Mouse (Mus musculus) Patski (cell line): ENCODE measurements around the gene Psme2. TPM values are rescaled to one million over a fixed set of nuclear protein-coding genes. Genes with fewer than 3 reads are reported as not detected.

Source experiments
- ATAC-seq: fragments of 100-300 bp; one replicate; pipeline ENCODE4 v1.8.0; 2021
- CTCF ChIA-PET: fragments of 350-600 bp; sonication (Branson Sonifier 250); formaldehyde crosslinking; loops from one replicate; lab custom pipeline; 2022; ENCODE audit warnings: inconsistent platforms; lab: Charles Lee
- POLR2A ChIA-PET: fragments of 350-600 bp; sonication (Branson Sonifier 250); formaldehyde crosslinking; loops from one replicate; lab custom pipeline; 2022; ENCODE audit warnings: antibody characterized with exemption, inconsistent platforms; lab: Charles Lee
- DNase-seq: peaks from one replicate; pipeline ENCODE4 v3.0.0-alpha.2; 2011; ENCODE audit warnings: low read depth, low spot score
- H3K27me3 ChIP-seq: fragments of 371-371 bp; one replicate; pipeline ENCODE4 v1.5.1; 2021
- CTCF ChIP-seq: fragments of 100-300 bp; IDR thresholded peaks from one replicate; pipeline ENCODE4 v1.5.1; 2021
- in situ Hi-C: fragments of 300-500 bp; cut with MboI; formaldehyde crosslinking; loops from 3 replicates; pipeline ENCODE4 v1.11.1; 2018; ENCODE audit warnings: low pct_unique_long_range_greater_than_20kb, mixed read lengths
- polyA plus RNA-seq: library from polyadenylated mRNA; unstranded; gene quantifications from one replicate; pipeline ENCODE4 v1.2.3, GENCODE M21; 2021

The Psme2 gene
- polyA plus RNA-seq, 1 experiment from 2014 or later: 177 TPM

- H3K27me3 ChIP-seq: no peaks in the 10 kb centered on the region
- no peak for DNase-seq
- in situ Hi-C loops: loop anchor here (25.0 kb wide), 1 partner anchor 698 kb away; the partner anchor contains the start of genes Bcl2l2, Gm20521, Pabpn1 and Ppp1r3e
- ChIA-PET CTCF (interaction anchor here (1.1 to 1.5 kb wide), 3 partner anchors 17 to 28 kb away, joined by 3 to 4 read pairs (median 3); no protein-coding TSS in a partner anchor), POLR2A (no interaction called here)
- peak; percentile 25 for ATAC-seq
- TF ChIP-seq CTCF: no peak
Observed at GRCm38 (mm10) chr14:55584702-55585565, 6.0 kb downstream of the Psme2 start, which contains the start of gene Emc9. Gene Emc9, minus strand, starts transcription at chr14:55585302.

GRCm38 (mm10) chr14:55584303-55584701, 6.6 kb downstream of the Psme2 start:
- H3K27me3 ChIP-seq: no peaks in the 10 kb centered on the region
- POLR2A ChIA-PET: no interaction called here
- in situ Hi-C loops: loop anchor here (25.0 kb wide), 1 partner anchor 697 kb away; the partner anchor contains the start of genes Bcl2l2, Gm20521, Pabpn1 and Ppp1r3e
- no peak for DNase-seq
- CTCF ChIA-PET: interaction anchor here (1.1 to 1.5 kb wide), 2 partner anchors 18 to 27 kb away, joined by 3 to 4 read pairs; no protein-coding TSS in a partner anchor
- no peak for TF ChIP-seq CTCF
- no peak for ATAC-seq

GRCm38 (mm10) chr14:55581981-55582681, 8.8 kb downstream of the Psme2 start:
- ChIA-PET CTCF (interaction anchor here (1.2 kb wide), 1 partner anchor 30 kb away, joined by 3 read pairs; no protein-coding TSS in a partner anchor), POLR2A (interaction anchor here (1.8 kb wide), 1 partner anchor 21 kb away, joined by 8 read pairs; the partner anchor contains the start of gene A730061H03Rik)
- ATAC-seq (peak; percentile 49), DNase-seq (no peak)
- no peak for TF ChIP-seq CTCF
- no peaks in the 10 kb centered on the region for H3K27me3 ChIP-seq
- in situ Hi-C loops: loop anchor here (25.0 kb wide), 1 partner anchor 695 kb away; the partner anchor contains the start of genes Bcl2l2, Gm20521, Pabpn1 and Ppp1r3e

- in situ Hi-C loops: loop anchor here (25.0 kb wide), 1 partner anchor 693 kb away; the partner anchor contains the start of genes Bcl2l2, Gm20521, Pabpn1 and Ppp1r3e
- ATAC-seq (no peak), DNase-seq (no peak)
- no peak for TF ChIP-seq CTCF
- H3K27me3 ChIP-seq: no peaks in the 10 kb centered on the region
- POLR2A ChIA-PET: no interaction called here
- CTCF ChIA-PET: no interaction called here
Observed at GRCm38 (mm10) chr14:55580731-55581130, 10.2 kb downstream of the Psme2 start.

GRCm38 (mm10) chr14:55579511-55580496, 11.1 kb downstream of the Psme2 start:
- in situ Hi-C loops: loop anchor here (25.0 kb wide), 1 partner anchor 693 kb away; the partner anchor contains the start of genes Bcl2l2, Gm20521, Pabpn1 and Ppp1r3e
- DNase-seq (no peak), ATAC-seq (no peak)
- H3K27me3 ChIP-seq: no peaks in the 10 kb centered on the region
- CTCF ChIA-PET: no interaction called here
- POLR2A ChIA-PET: interaction anchor here (0.6 to 4.5 kb wide), 3 partner anchors 11 to 1087 kb away, joined by 3 to 19 read pairs (median 7); partner anchors contain the start of genes A730061H03Rik, Dcaf11, Psme2 and Rnf31
- TF ChIP-seq CTCF: no peak

- ChIA-PET CTCF (interaction anchor here (1.4 to 1.9 kb wide), 3 partner anchors 12 to 22 kb away, joined by 3 to 11 read pairs (median 8); partner anchors contain the start of gene Psme2), POLR2A (interaction anchor here (0.6 to 4.5 kb wide), 3 partner anchors 12 to 1088 kb away, joined by 3 to 19 read pairs (median 7); partner anchors contain the start of genes A730061H03Rik, Dcaf11, Psme2 and Rnf31)
- ATAC-seq (peak; percentile 26), DNase-seq (no peak)
- in situ Hi-C loops: loop anchor here (25.0 kb wide), 1 partner anchor 691 kb away; the partner anchor contains the start of genes Bcl2l2, Gm20521, Pabpn1 and Ppp1r3e
- no peak for TF ChIP-seq CTCF
- no peaks in the 10 kb centered on the region for H3K27me3 ChIP-seq
Observed at GRCm38 (mm10) chr14:55578668-55579269, 12.1 kb downstream of the Psme2 start.

GRCm38 (mm10) chr14:55577871-55578667, 12.8 kb downstream of the Psme2 start, which contains the start of gene Psme1:
Gene Psme1, plus strand, starts transcription at chr14:55578123.
- ATAC-seq: peak; percentile 84
- TF ChIP-seq CTCF: no peak
- H3K27me3 ChIP-seq: no peaks in the 10 kb centered on the region
- in situ Hi-C loops: loop anchor here (25.0 kb wide), 1 partner anchor 691 kb away; the partner anchor contains the start of genes Bcl2l2, Gm20521, Pabpn1 and Ppp1r3e
- POLR2A ChIA-PET: interaction anchor here (2.0 to 4.5 kb wide), 2 partner anchors 13 to 17 kb away, joined by 7 to 19 read pairs; partner anchors contain the start of genes A730061H03Rik, Dcaf11, Psme2 and Rnf31
- CTCF ChIA-PET: interaction anchor here (1.4 to 1.9 kb wide), 3 partner anchors 12 to 22 kb away, joined by 3 to 11 read pairs (median 8); partner anchors contain the start of gene Psme2
- DNase-seq: no peak
